Mouse (Mus musculus): ENCODE measurements at regions not wholly inside any gene's neighbourhood (a gene's known extent, or its start where the extent isn't known, plus 50 kb on each side); places are given as distances from the start of the nearest gene placed in this dataset.

- WGBS: 39% methylated on average over 5 of the region's 5 CpGs
- H3K4me3 ChIP-seq (ENCODE audit: low read depth, low read length): no peak overlapping the region
- H3K36me3 ChIP-seq (ENCODE audit: insufficient read depth): no peaks in the 10 kb centered on the region
- DNase-seq: no peak
- H3K4me2 ChIP-seq: no peak overlapping the region
- TF ChIP-seq CTCF (IDR thresholded peaks at IDR 0.05; ENCODE audit: low read depth): no peak
- no peak overlapping the region for H3K9ac ChIP-seq
- no peak overlapping the region for H3K27ac ChIP-seq (ENCODE audit: low read depth)
- no peaks in the 10 kb centered on the region for H3K4me1 ChIP-seq (ENCODE audit: insufficient read depth)
- no peaks in the 10 kb centered on the region for H3K9me3 ChIP-seq (ENCODE audit: low read depth, low read length)
- no peak; the same call in 1 of the 2 replicates for ATAC-seq (ENCODE audit: insufficient read depth)
- no peaks in the 10 kb centered on the region for H3K27me3 ChIP-seq (ENCODE audit: insufficient read depth, low read length)
Observed at GRCm38 (mm10) chr9:85380756-85381155, 53.6 kb upstream of the Tent5a start.

GRCm38 (mm10) chr9:85379135-85379534 is 52.0 kb upstream of the Tent5a start:
- H3K4me2 ChIP-seq: no peak overlapping the region
- no peak overlapping the region for H3K9ac ChIP-seq
- no peaks in the 10 kb centered on the region for H3K27me3 ChIP-seq (ENCODE audit: insufficient read depth, low read length)
- no peaks in the 10 kb centered on the region for H3K4me1 ChIP-seq (ENCODE audit: insufficient read depth)
- no peak for TF ChIP-seq CTCF (IDR thresholded peaks at IDR 0.05; ENCODE audit: low read depth)
- DNase-seq (peak; percentile 29), ATAC-seq (ENCODE audit: insufficient read depth) (no peak)
- 71% methylated on average over 2 of the region's 2 CpGs for WGBS
- no peaks in the 10 kb centered on the region for H3K9me3 ChIP-seq (ENCODE audit: low read depth, low read length)
- no peak overlapping the region for H3K27ac ChIP-seq (ENCODE audit: low read depth)
- H3K4me3 ChIP-seq (ENCODE audit: low read depth, low read length): no peak overlapping the region
- H3K36me3 ChIP-seq (ENCODE audit: insufficient read depth): no peaks in the 10 kb centered on the region

Data from lung, embryonic 14.5 days (tissue).